Mouse (Mus musculus): ENCODE results near the gene Mlec.

- TF ChIP-seq CTCF (IDR thresholded peaks at IDR 0.05; ENCODE audit: control insufficient read depth, insufficient read depth, low read length) (no peak), POLR2A (IDR thresholded peaks at IDR 0.05; ENCODE audit: borderline replicate concordance, control insufficient read depth, low read depth, low read length) (no peak)
Measured at GRCm38 (mm10) chr5:115156401-115156800, 1.6 kb downstream of the Mlec start.
